Mouse (Mus musculus): Measurements from ENCODE around the gene Casp7. TPM values are rescaled to one million over a fixed set of nuclear protein-coding genes. Genes with fewer than 3 reads are reported as not detected.

Casp7 gene
- 43.1 TPM for polyA plus RNA-seq (2017; shearing (Covaris generic))

GRCm38 (mm10) chr19:56396669-56397621 is at the start of gene Casp7:
Gene Casp7 (plus strand): TSS chr19:56397129.

DNA sequence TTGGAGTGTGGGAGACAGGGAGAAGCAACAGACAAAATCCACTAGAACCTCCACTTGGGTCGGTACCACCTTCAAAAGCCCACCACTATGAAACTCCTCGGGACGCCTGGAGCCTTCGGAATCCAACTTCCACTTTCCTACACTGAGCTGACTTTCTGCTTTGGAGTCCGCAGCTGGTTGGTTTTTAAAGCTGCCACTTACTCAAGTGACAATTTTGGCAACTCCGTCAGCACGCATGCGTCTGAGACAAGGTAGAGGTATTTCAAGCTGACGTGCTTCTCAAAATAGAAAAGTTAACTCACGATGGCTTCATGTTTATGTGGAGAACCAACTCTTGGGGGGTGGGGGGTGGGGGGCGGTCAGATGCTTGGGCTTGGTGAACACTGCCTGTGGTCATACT is 7.0 kb upstream of the Casp7 start, which contains the start of gene Nrap:
TSS of gene Nrap (minus strand) at position 159 of the 400 bp plus-strand sequence.

DNA sequence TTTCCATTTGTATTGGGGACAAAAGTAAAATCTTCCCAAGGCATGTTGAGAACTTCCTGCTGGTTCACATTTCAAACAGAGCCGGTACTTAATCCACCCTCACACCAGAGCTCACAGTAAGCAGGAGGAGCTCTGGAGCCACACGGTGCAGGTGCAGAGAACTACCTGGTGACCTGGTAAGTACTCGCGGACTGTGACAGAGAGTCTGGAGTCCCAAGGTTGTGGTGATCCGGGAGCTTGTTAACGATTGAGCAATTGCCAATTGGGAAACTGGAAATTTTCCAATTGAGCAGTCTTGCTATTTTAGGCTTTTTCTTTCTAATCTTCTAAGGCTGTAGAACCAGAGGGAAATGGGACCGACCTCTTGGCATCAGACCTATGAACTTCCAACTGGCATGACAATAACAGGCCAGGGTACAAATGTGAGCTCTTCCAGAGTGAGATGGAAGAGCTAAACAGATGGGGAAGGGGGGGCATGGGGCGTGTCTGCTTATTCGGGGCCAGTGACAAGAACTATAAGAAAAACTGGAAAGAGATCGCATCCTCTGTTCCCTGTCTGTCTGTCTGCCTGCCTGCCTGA is 64.7 kb downstream of the Casp7 start, which contains the start of gene Plekhs1:
TSS of gene Plekhs1 (plus strand) at position 119 of the 580 bp plus-strand sequence.

Other genes with a start within 250 kb of the Casp7 start
- not detected for gene Habp2, start 110.0 kb upstream of the Casp7 start, polyA plus RNA-seq (2017; shearing (Covaris generic))
- 0.09 TPM for gene Nrap, start 7.1 kb upstream of the Casp7 start, polyA plus RNA-seq (2017; shearing (Covaris generic))
- gene Plekhs1, start 64.5 kb downstream of the Casp7 start, polyA plus RNA-seq (2017; shearing (Covaris generic)): 0.35 TPM
- gene Dclre1a, start 151.1 kb downstream of the Casp7 start, polyA plus RNA-seq (2017; shearing (Covaris generic)): 11.9 TPM
- 4.8 TPM for gene Nhlrc2, start 151.1 kb downstream of the Casp7 start, polyA plus RNA-seq (2017; shearing (Covaris generic))

All from CD4-positive, CD25-positive, alpha-beta regulatory T cell, adult 9 weeks (primary cell).